Mouse (Mus musculus) adrenal gland, postnatal 10 days (tissue): ENCODE measurements around the gene Rarres1. TPM values are rescaled to one million over a fixed set of nuclear protein-coding genes. Genes with fewer than 3 reads are reported as not detected.

Source experiments
- DNase-seq: peaks from one replicate; pipeline ENCODE4 v3.0.0; 2021; ENCODE audit warnings: mixed read lengths
- long read RNA-seq, 2 experiments: library from polyadenylated mRNA; stranded (forward); transcript quantifications; one replicate each; pipeline ENCODE4 v2.0.0; 2021
- total RNA-seq, 2 experiments: library from RNA; stranded (reverse); gene quantifications; 2 replicates each; pipeline ENCODE4 v1.2.3; 2021

Gene Rarres1
- total RNA-seq = 1 to 10 TPM; 1.7 to 1.8 TPM
- long read RNA-seq, experiment 1, transcript Rarres1-201 (6 exons, 1,325 nt) = major isoform, 6 of 6 reads
- long read RNA-seq, experiment 1, partial matches to known transcripts = 0 of 6 reads
- long read RNA-seq, experiment 1, other reads (novel, unspliced or antisense) = 0 of 6 reads
- long read RNA-seq, experiment 2, partial matches to known transcripts = 0 of 1 reads
- long read RNA-seq, experiment 2, other reads (novel, unspliced or antisense) = 0 of 1 reads

- peak; percentile 39 for DNase-seq
These were observed at the start of gene Rarres1 for GRCm38 (mm10) chr3:67515274-67515801. TSS of gene Rarres1 (minus strand) at chr3:67515523.

- no peak for DNase-seq
These were observed 49.5 kb upstream of the Rarres1 start for GRCm38 (mm10) chr3:67564731-67565357.

GRCm38 (mm10) chr3:67557718-67558354 is 42.5 kb upstream of the Rarres1 start:
- no peak for DNase-seq

GRCm38 (mm10) chr3:67557200-67557651 is 41.9 kb upstream of the Rarres1 start:
- no peak for DNase-seq

- no peak for DNase-seq
These were observed 39.9 kb upstream of the Rarres1 start for GRCm38 (mm10) chr3:67555211-67555610.

- DNase-seq = no peak
These were observed 38.7 kb upstream of the Rarres1 start for GRCm38 (mm10) chr3:67553927-67554448.

- DNase-seq = no peak
These were observed 38.0 kb upstream of the Rarres1 start for GRCm38 (mm10) chr3:67553281-67553680.

- no peak for DNase-seq
These were observed 35.9 kb upstream of the Rarres1 start for GRCm38 (mm10) chr3:67551193-67551592.

- no peak for DNase-seq
These were observed 28.3 kb upstream of the Rarres1 start for GRCm38 (mm10) chr3:67543630-67544029.

- DNase-seq = no peak
These were observed 9.4 kb upstream of the Rarres1 start for GRCm38 (mm10) chr3:67524768-67525167.

GRCm38 (mm10) chr3:67522709-67523108 is 7.4 kb upstream of the Rarres1 start:
- no peak for DNase-seq

GRCm38 (mm10) chr3:67520568-67521143 is 5.3 kb upstream of the Rarres1 start:
- DNase-seq = no peak

- DNase-seq = peak; percentile 25
These were observed 486 bp downstream of the Rarres1 start for GRCm38 (mm10) chr3:67514801-67515273.

- DNase-seq = peak; percentile 84
These were observed 2.5 kb downstream of the Rarres1 start for GRCm38 (mm10) chr3:67512807-67513206.

GRCm38 (mm10) chr3:67508216-67508892 is 7.0 kb downstream of the Rarres1 start:
- DNase-seq = no peak

- no peak for DNase-seq
These were observed 10.0 kb downstream of the Rarres1 start for GRCm38 (mm10) chr3:67505286-67505685.

- no peak for DNase-seq
These were observed 11.4 kb downstream of the Rarres1 start for GRCm38 (mm10) chr3:67503878-67504277.

- no peak for DNase-seq
These were observed 15.9 kb downstream of the Rarres1 start for GRCm38 (mm10) chr3:67499406-67499791.

- no peak for DNase-seq
These were observed 16.4 kb downstream of the Rarres1 start for GRCm38 (mm10) chr3:67498773-67499405.

- DNase-seq = no peak
These were observed 17.3 kb downstream of the Rarres1 start for GRCm38 (mm10) chr3:67497998-67498397.

- DNase-seq = no peak
These were observed 19.0 kb downstream of the Rarres1 start for GRCm38 (mm10) chr3:67496310-67496709.
